8 mouse cellular contexts compared by ENCODE assay signal in the genomic region with DNA sequence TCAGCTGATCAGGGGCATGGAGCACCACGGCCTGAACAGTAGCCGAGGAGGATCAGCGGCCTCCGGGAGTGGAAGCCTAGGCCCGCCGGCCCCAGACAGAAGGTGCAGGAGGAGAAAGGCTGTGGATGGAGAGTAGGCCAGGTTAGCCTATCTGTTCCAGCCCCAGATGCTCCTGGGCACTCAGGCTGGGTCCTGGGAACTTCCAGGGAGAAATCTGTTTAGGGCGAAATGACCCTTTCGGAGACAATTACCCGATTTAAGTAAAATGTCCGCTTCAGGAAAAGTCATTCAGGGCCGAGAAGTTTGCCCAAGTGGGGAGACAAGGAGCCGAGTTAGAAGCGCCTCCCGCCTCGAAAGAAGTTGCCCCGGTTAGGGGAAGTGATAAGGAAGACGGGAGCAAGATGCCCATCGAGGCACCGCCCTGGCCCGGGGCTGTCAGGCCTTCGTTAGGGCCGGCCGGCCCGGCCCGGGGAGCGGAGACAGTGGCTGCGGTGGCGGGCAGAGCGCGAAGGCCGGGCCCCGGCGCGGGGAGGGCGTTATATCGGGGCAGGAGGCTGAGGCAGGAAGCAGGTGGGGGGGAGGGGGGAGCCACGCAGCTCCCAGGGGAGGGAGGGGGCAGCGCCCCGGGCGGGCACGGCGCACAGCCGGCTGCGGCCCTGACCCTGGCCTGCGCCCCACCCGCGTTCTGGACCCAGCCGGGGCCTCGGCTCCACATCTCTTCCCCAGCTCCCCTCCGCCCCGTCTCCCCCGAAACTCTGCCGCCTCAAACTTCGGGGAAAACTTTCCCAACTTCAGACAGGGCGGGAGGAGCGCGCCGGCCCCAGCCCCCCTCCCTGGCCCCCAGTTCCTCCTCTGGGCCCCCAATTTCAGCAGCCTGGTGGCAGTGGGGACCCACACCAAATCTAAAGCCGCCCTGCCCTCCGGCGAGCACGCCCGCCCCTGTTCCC. TPM values are rescaled to one million over a fixed set of nuclear protein-coding genes. Genes with fewer than 3 reads are reported as not detected.
DNase-seq lines count a peak whose midpoint lies in the region; ATAC-seq and TF ChIP-seq lines count a peak whose summit lies in the region.

No protein-coding gene starts in this region.

- no peak for TF ChIP-seq RAD21 in CH12.LX (IDR thresholded peaks at IDR 0.05; ENCODE audit: low read depth, low read length)

- no peak for DNase-seq in CH12.LX (ENCODE audit: extremely low read depth)
- no peak for DNase-seq in forebrain, embryonic 14.5 days (ENCODE audit: low spot score)
- DNase-seq in midbrain, embryonic 11.5 days (ENCODE audit: low spot score, missing footprints) = peak; percentile 95
- no peak for DNase-seq in cerebellum, adult 9-10 months
- DNase-seq in left cerebral cortex, adult 11 months (ENCODE audit: low spot score) = no peak

- no peak for TF ChIP-seq EP300 in CH12.LX (IDR thresholded peaks at IDR 0.05; ENCODE audit: low read length)

- H3K79me2 ChIP-seq in CH12.LX (replicated peaks; ENCODE audit: control insufficient read depth, extremely low read depth, insufficient read depth, poor library complexity, severe bottlenecking) = no peaks in the 10 kb centered on the region; the same call in 1 of the 2 replicates

- H3K4me2 ChIP-seq in CH12.LX (ENCODE audit: insufficient read depth, low read depth, poor library complexity, severe bottlenecking) = peak overlapping the region; percentile 74
- H3K4me2 ChIP-seq in forebrain, embryonic 14.5 days (ENCODE audit: low read length) = peak overlapping the region; percentile 77
- peak overlapping the region; percentile 96 for H3K4me2 ChIP-seq in intestine, embryonic 15.5 days (replicated peaks)
- H3K4me2 ChIP-seq in midbrain, embryonic 11.5 days = peak overlapping the region; percentile 70

- ATAC-seq in erythroblast, adult 5-6 weeks (replicated peaks; ENCODE audit: low FRiP score, poor library complexity, severe bottlenecking) = no peak
- no peak for ATAC-seq in forebrain, embryonic 14.5 days
- no peak for ATAC-seq in intestine, embryonic 15.5 days
- no peak for ATAC-seq in midbrain, embryonic 11.5 days (ENCODE audit: low FRiP score)

- in situ Hi-C loops in CH12.LX (cut with MboI; ENCODE audit: low pct_ligation_motif_present, low pct_unique_long_range_greater_than_20kb, low sequenced_read_pairs) = loop anchor here (25.0 kb wide), 1 partner anchor 531 kb away; a partner anchor contains a TSS

- 2% methylated on average over 52 of the region's 63 CpGs for WGBS in forebrain, embryonic 14.5 days
- WGBS in intestine, embryonic 15.5 days = 7% methylated on average over 62 of the region's 63 CpGs
- 3% methylated on average over 52 of the region's 63 CpGs for WGBS in midbrain, embryonic 11.5 days

- TF ChIP-seq POLR2A in CH12.LX (IDR thresholded peaks at IDR 0.05; ENCODE audit: low read depth, low read length) = peak; percentile 37; the same call in 1 of the 2 replicates

- H3K9ac ChIP-seq in CH12.LX (ENCODE audit: insufficient read depth, low read depth) = peak overlapping the region; percentile 85
- H3K9ac ChIP-seq in forebrain, embryonic 14.5 days (ENCODE audit: low read length) = peak overlapping the region; percentile 48; the same call in 1 of the 2 replicates
- peak overlapping the region; percentile 86 for H3K9ac ChIP-seq in intestine, embryonic 15.5 days
- H3K9ac ChIP-seq in midbrain, embryonic 11.5 days (ENCODE audit: low read length) = no peak overlapping the region; the same call in 1 of the 2 replicates

- dilution Hi-C loops in CH12.LX (cut with MboI; ENCODE audit: extremely low pct_ligation_motif_present, extremely low pct_unique_long_range_greater_than_20kb, low sequenced_read_pairs) = no loop called here

- H3K27me3 ChIP-seq in erythroblast, embryonic 14.5 days (ENCODE audit: control insufficient read depth) = peaks cover 96% of the 10 kb centered on the region
- H3K27me3 ChIP-seq in CH12.LX (replicated peaks) = peaks cover 23% of the 10 kb centered on the region
- peaks cover 94% of the 10 kb centered on the region for H3K27me3 ChIP-seq in forebrain, embryonic 14.5 days (replicated peaks; ENCODE audit: control insufficient read depth, insufficient read depth, low read length)
- H3K27me3 ChIP-seq in intestine, embryonic 15.5 days (replicated peaks) = peaks cover 51% of the 10 kb centered on the region
- H3K27me3 ChIP-seq in midbrain, embryonic 11.5 days (ENCODE audit: control insufficient read depth, insufficient read depth, low read length) = peaks cover 94% of the 10 kb centered on the region

- H3K27ac ChIP-seq in CH12.LX (ENCODE audit: insufficient read depth, low read depth) = peak overlapping the region; percentile 25; the same call in 1 of the 2 replicates
- 0 out of 2 replicates have a peak overlapping the region, but pooled peaks have one; percentile 48 for H3K27ac ChIP-seq in forebrain, embryonic 14.5 days (ENCODE audit: low read depth, low read length)
- peak overlapping the region; percentile 94 for H3K27ac ChIP-seq in intestine, embryonic 15.5 days
- H3K27ac ChIP-seq in midbrain, embryonic 11.5 days (ENCODE audit: low read depth, low read length) = no peak overlapping the region

- peaks cover 6% of the 10 kb centered on the region for H3K36me3 ChIP-seq in erythroblast, embryonic 14.5 days (ENCODE audit: control insufficient read depth)
- H3K36me3 ChIP-seq in CH12.LX (replicated peaks in 1 of 2; ENCODE audit: control insufficient read depth in 1 of 2, insufficient read depth in 1 of 2, low read length in 1 of 2) = peaks cover 38 to 44% of the 10 kb centered on the region in 2 experiments
- peaks cover 8% of the 10 kb centered on the region for H3K36me3 ChIP-seq in forebrain, embryonic 14.5 days (ENCODE audit: control insufficient read depth, insufficient read depth, low read length)
- peaks cover 1% of the 10 kb centered on the region; the same call in 1 of the 2 replicates for H3K36me3 ChIP-seq in intestine, embryonic 15.5 days
- no peaks in the 10 kb centered on the region for H3K36me3 ChIP-seq in midbrain, embryonic 11.5 days (ENCODE audit: control insufficient read depth, insufficient read depth, low read length)

- peaks cover 38% of the 10 kb centered on the region for H3K9me3 ChIP-seq in erythroblast, embryonic 14.5 days (ENCODE audit: control insufficient read depth, low read length)
- H3K9me3 ChIP-seq in CH12.LX (replicated peaks; ENCODE audit: low read length) = peaks cover 29% of the 10 kb centered on the region
- H3K9me3 ChIP-seq in forebrain, embryonic 14.5 days (replicated peaks; ENCODE audit: control insufficient read depth, low read length) = no peaks in the 10 kb centered on the region
- H3K9me3 ChIP-seq in intestine, embryonic 15.5 days = no peaks in the 10 kb centered on the region
- H3K9me3 ChIP-seq in midbrain, embryonic 11.5 days (ENCODE audit: control insufficient read depth, low read length) = no peaks in the 10 kb centered on the region

- peaks cover 62% of the 10 kb centered on the region for H3K4me1 ChIP-seq in erythroblast, embryonic 14.5 days (ENCODE audit: control insufficient read depth)
- H3K4me1 ChIP-seq in CH12.LX (ENCODE audit: control insufficient read depth in 1 of 2, insufficient read depth in 2 of 2) = peaks cover 16 to 59% of the 10 kb centered on the region in 2 experiments
- H3K4me1 ChIP-seq in forebrain, embryonic 14.5 days (ENCODE audit: control insufficient read depth, insufficient read depth, low read length) = peaks cover 23% of the 10 kb centered on the region
- peaks cover 62% of the 10 kb centered on the region for H3K4me1 ChIP-seq in intestine, embryonic 15.5 days (replicated peaks)
- H3K4me1 ChIP-seq in midbrain, embryonic 11.5 days (ENCODE audit: control insufficient read depth, insufficient read depth, low read length) = peaks cover 44% of the 10 kb centered on the region

- H3K4me3 ChIP-seq in erythroblast, embryonic 14.5 days (replicated peaks) = peak overlapping the region; percentile 48
- peak overlapping the region; percentile 61 to 74 (median 71) for H3K4me3 ChIP-seq in CH12.LX (replicated peaks in 1 of 3; ENCODE audit: low read depth in 2 of 3, low read length in 2 of 3, poor library complexity in 1 of 3)
- peak overlapping the region; percentile 40 for H3K4me3 ChIP-seq in forebrain, embryonic 14.5 days (ENCODE audit: low read depth, low read length)
- peak overlapping the region; percentile 71 for H3K4me3 ChIP-seq in intestine, embryonic 15.5 days (replicated peaks)
- peak overlapping the region; percentile 41 for H3K4me3 ChIP-seq in midbrain, embryonic 11.5 days (ENCODE audit: low read depth, low read length)

- no peak for TF ChIP-seq CTCF in CH12.LX (conservative IDR thresholded peaks at IDR 0.05 in 1 of 2, IDR thresholded peaks at IDR 0.05 in 1 of 2; ENCODE audit: low read depth in 2 of 2, low read length in 2 of 2)

RNA-seq across cellular contexts. Expression of a gene that starts 1.4 kb away (rescaled TPM):
- polyA plus RNA-seq in erythroblast, embryonic 14.5 days (2012) = 0.02 and 0.06 TPM in 2 replicates
- not detected in 2 replicates for total RNA-seq in erythroblast, adult 5-6 weeks (2015; ENCODE audit: low replicate concordance)
- total RNA-seq in erythroblast, adult 5-6 weeks (2017; ENCODE audit: low replicate concordance) = not detected in 2 replicates
- total RNA-seq in CH12.LX (2012; rRNA removed) (6.4 and 9.6 TPM in 2 replicates), CH12.LX (2014; rRNA removed) (2.8 and 2.9 TPM in 2 replicates)
- polyA plus RNA-seq in CH12.LX (2012; ENCODE audit: insufficient read length, low read depth) = 4.3 and 5.7 TPM in 2 replicates
- 1.3 and 2.0 TPM in 2 replicates for polyA plus RNA-seq in forebrain, embryonic 14.5 days (2014; fragmentation: Nextera tagmentation; extraction: Ambion mirVana)
- polyA plus RNA-seq in intestine, embryonic 15.5 days (2015; fragmentation: Nextera tagmentation; extraction: Ambion mirVana) = 20.3 and 22.0 TPM in 2 replicates
- polyA plus RNA-seq in midbrain, embryonic 11.5 days (2014; fragmentation: Nextera tagmentation; extraction: Ambion mirVana) = 0.34 and 0.57 TPM in 2 replicates

RNA-seq across cellular contexts. Expression of a gene that starts 10.7 kb away (rescaled TPM):
- 0.13 and 0.47 TPM in 2 replicates for polyA plus RNA-seq in erythroblast, embryonic 14.5 days (2012)
- 1.9 and 6.7 TPM in 2 replicates for total RNA-seq in erythroblast, adult 5-6 weeks (2015; ENCODE audit: low replicate concordance)
- 4.6 and 5.7 TPM in 2 replicates for total RNA-seq in erythroblast, adult 5-6 weeks (2017; ENCODE audit: low replicate concordance)
- 20.7 and 28.4 TPM in 2 replicates for total RNA-seq in CH12.LX (2012; rRNA removed)
- 68.4 and 86.9 TPM in 2 replicates for total RNA-seq in CH12.LX (2014; rRNA removed)
- polyA plus RNA-seq in CH12.LX (2012; ENCODE audit: insufficient read length, low read depth) = 28.6 and 32.1 TPM in 2 replicates
- 24.3 and 24.6 TPM in 2 replicates for polyA plus RNA-seq in forebrain, embryonic 14.5 days (2014; fragmentation: Nextera tagmentation; extraction: Ambion mirVana)
- 21.3 and 21.4 TPM in 2 replicates for polyA plus RNA-seq in intestine, embryonic 15.5 days (2015; fragmentation: Nextera tagmentation; extraction: Ambion mirVana)
- polyA plus RNA-seq in midbrain, embryonic 11.5 days (2014; fragmentation: Nextera tagmentation; extraction: Ambion mirVana) = 28.5 and 29.8 TPM in 2 replicates

RNA-seq across cellular contexts. Expression of a gene that starts 23.1 kb away (rescaled TPM):
- 1.1 and 1.4 TPM in 2 replicates for polyA plus RNA-seq in erythroblast, embryonic 14.5 days (2012)
- total RNA-seq in erythroblast, adult 5-6 weeks (2015; ENCODE audit: low replicate concordance) = 0.58 and 4.2 TPM in 2 replicates
- total RNA-seq in erythroblast, adult 5-6 weeks (2017; ENCODE audit: low replicate concordance) = 3.6 and 4.5 TPM in 2 replicates
- total RNA-seq in CH12.LX (2012; rRNA removed) = 47.7 and 50.6 TPM in 2 replicates
- total RNA-seq in CH12.LX (2014; rRNA removed) = 56.4 and 57.0 TPM in 2 replicates
- polyA plus RNA-seq in CH12.LX (2012; ENCODE audit: insufficient read length, low read depth) = 50.9 and 54.7 TPM in 2 replicates
- polyA plus RNA-seq in forebrain, embryonic 14.5 days (2014; fragmentation: Nextera tagmentation; extraction: Ambion mirVana) = 15.9 and 17.6 TPM in 2 replicates
- 23.4 and 23.8 TPM in 2 replicates for polyA plus RNA-seq in intestine, embryonic 15.5 days (2015; fragmentation: Nextera tagmentation; extraction: Ambion mirVana)
- polyA plus RNA-seq in midbrain, embryonic 11.5 days (2014; fragmentation: Nextera tagmentation; extraction: Ambion mirVana) = 15.3 and 17.3 TPM in 2 replicates

RNA-seq across cellular contexts. Expression of a gene that starts 25.7 kb away (rescaled TPM):
- 0.01 TPM in 1 of 2 replicates, not detected in the other for polyA plus RNA-seq in erythroblast, embryonic 14.5 days (2012)
- total RNA-seq in erythroblast, adult 5-6 weeks (2015; ENCODE audit: low replicate concordance) = not detected in 2 replicates
- total RNA-seq in erythroblast, adult 5-6 weeks (2017; ENCODE audit: low replicate concordance) = not detected in 2 replicates
- total RNA-seq in CH12.LX (2012; rRNA removed) = 0.04 TPM in 2 replicates
- total RNA-seq in CH12.LX (2014; rRNA removed) = 0.08 TPM in 1 of 2 replicates, not detected in the other
- 0.09 and 0.11 TPM in 2 replicates for polyA plus RNA-seq in CH12.LX (2012; ENCODE audit: insufficient read length, low read depth)
- 5.0 and 7.4 TPM in 2 replicates for polyA plus RNA-seq in forebrain, embryonic 14.5 days (2014; fragmentation: Nextera tagmentation; extraction: Ambion mirVana)
- 1.7 and 1.8 TPM in 2 replicates for polyA plus RNA-seq in intestine, embryonic 15.5 days (2015; fragmentation: Nextera tagmentation; extraction: Ambion mirVana)
- 4.6 TPM in 2 replicates for polyA plus RNA-seq in midbrain, embryonic 11.5 days (2014; fragmentation: Nextera tagmentation; extraction: Ambion mirVana)

Comparison
In these comparisons a context has a peak if more than half of its experiments do, and no peak if none do; other contexts are left out.
1. RNA of a gene that starts 10.7 kb away (polyA plus RNA-seq): 28.6 to 32.1 TPM in CH12.LX, 28.5 to 29.8 TPM in midbrain, embryonic 11.5 days, 24.3 to 24.6 TPM in forebrain, embryonic 14.5 days and 21.3 to 21.4 TPM in intestine, embryonic 15.5 days; 0.13 to 0.47 TPM in erythroblast, embryonic 14.5 days; every median in the first group is over 10 times any median in the second.
2. Peak in every context shown above with its lines, with median percentiles within 50 percentile points of each other: H3K4me3 ChIP-seq and H3K4me2 ChIP-seq.